ENCODE assay signal across 12 mouse cellular contexts in genomic region chr7:127895891-127896290, GRCm38 (mm10). TPM values are rescaled to one million over a fixed set of nuclear protein-coding genes. Genes with fewer than 3 reads are reported as not detected.
DNase-seq lines count a peak whose midpoint lies in the region; ATAC-seq and TF ChIP-seq lines count a peak whose summit lies in the region.
"Not testable (repeated sequence)": the region's sequence is repeated elsewhere in the genome, so short reads cannot be mapped to it uniquely, and the experiment has no call there.
"Had no signal": no experiment of that assay in that cellular context is flagged by ENCODE, and none has a peak within 500 bp of the region (broad histone marks: within the 10 kb centered on the region; RNA-seq: fewer than 3 reads in every experiment).

No protein-coding gene starts in this region.

- DNase-seq in 416B (ENCODE audit: low read depth), result peak; percentile 39
- DNase-seq in forebrain, embryonic 14.5 days (ENCODE audit: low spot score); midbrain, postnatal 0 days (ENCODE audit: low spot score): not testable (repeated sequence)

- not testable (repeated sequence) for H3K27me3 ChIP-seq in forebrain, embryonic 14.5 days (replicated peaks; ENCODE audit: control insufficient read depth, insufficient read depth, low read length); heart, embryonic 16.5 days (ENCODE audit: control insufficient read depth, insufficient read depth, low read length); intestine, embryonic 15.5 days (replicated peaks); limb, embryonic 12.5 days; lung, embryonic 15.5 days; midbrain, postnatal 0 days (ENCODE audit: insufficient read depth, low read length)

- TF ChIP-seq CTCF in cortical plate, adult 2 months (IDR thresholded peaks at IDR 0.05; ENCODE audit: extremely low read depth, insufficient read depth, low read length); midbrain, postnatal 0 days (IDR thresholded peaks at IDR 0.05): not testable (repeated sequence)

- not testable (repeated sequence) for H3K27ac ChIP-seq in cortical plate, adult 2 months (ENCODE audit: insufficient read depth, low read length); forebrain, embryonic 14.5 days (ENCODE audit: low read depth, low read length); heart, embryonic 16.5 days (ENCODE audit: low read length); limb, embryonic 12.5 days
- H3K27ac ChIP-seq in intestine, embryonic 15.5 days, result 0 out of 2 replicates have a peak overlapping the region, but pooled peaks have one; percentile 24
- H3K27ac ChIP-seq in lung, embryonic 15.5 days, result 0 out of 2 replicates have a peak overlapping the region, but pooled peaks have one; percentile 42
- H3K27ac ChIP-seq in midbrain, postnatal 0 days (ENCODE audit: low read depth, low read length), result 0 out of 2 replicates have a peak overlapping the region, but pooled peaks have one; percentile 71

- 73% methylated on average over 7 of the region's 7 CpGs for WGBS in forebrain, embryonic 14.5 days
- 59% methylated on average over 7 of the region's 7 CpGs for WGBS in heart, embryonic 16.5 days
- 67% methylated on average over 7 of the region's 7 CpGs for WGBS in intestine, embryonic 15.5 days
- 63% methylated on average over 7 of the region's 7 CpGs for WGBS in limb, embryonic 12.5 days
- 74% methylated on average over 7 of the region's 7 CpGs for WGBS in lung, embryonic 15.5 days
- 72% methylated on average over 7 of the region's 7 CpGs for WGBS in midbrain, postnatal 0 days

- not testable (repeated sequence) for H3K9me3 ChIP-seq in forebrain, embryonic 14.5 days (replicated peaks; ENCODE audit: control insufficient read depth, low read length); heart, embryonic 16.5 days (replicated peaks; ENCODE audit: control insufficient read depth, low read length); intestine, embryonic 15.5 days; limb, embryonic 12.5 days; lung, embryonic 15.5 days; midbrain, postnatal 0 days (ENCODE audit: low read length)

- peak; percentile 6; the same call in 1 of the 2 replicates for ATAC-seq in forebrain, embryonic 14.5 days
- not testable (repeated sequence) for ATAC-seq in heart, embryonic 16.5 days (replicated peaks; ENCODE audit: extremely low read depth, insufficient read depth, low FRiP score); limb, embryonic 12.5 days (ENCODE audit: insufficient number of reproducible peaks, insufficient read depth, low FRiP score, low TSS enrichment, low read depth); lung, embryonic 15.5 days (ENCODE audit: borderline replicate concordance, extremely low read depth, low FRiP score, low TSS enrichment); midbrain, postnatal 0 days (ENCODE audit: low FRiP score)
- 0 out of 2 replicates have a peak, but pooled peaks have one; percentile 0 for ATAC-seq in intestine, embryonic 15.5 days

- H3K4me3 ChIP-seq in cortical plate, adult 2 months (ENCODE audit: insufficient read depth, low read length), result peak overlapping the region; percentile 55; the same call in 1 of the 2 replicates
- H3K4me3 ChIP-seq in forebrain, embryonic 14.5 days (ENCODE audit: low read depth, low read length), result 0 out of 2 replicates have a peak overlapping the region, but pooled peaks have one; percentile 53
- peak overlapping the region; percentile 77 for H3K4me3 ChIP-seq in heart, embryonic 16.5 days (ENCODE audit: low read length)
- H3K4me3 ChIP-seq in intestine, embryonic 15.5 days (replicated peaks), result not testable (repeated sequence)
- peak overlapping the region; percentile 59 for H3K4me3 ChIP-seq in limb, embryonic 12.5 days (replicated peaks)
- peak overlapping the region; percentile 72; the same call in 1 of the 2 replicates for H3K4me3 ChIP-seq in lung, embryonic 15.5 days
- peak overlapping the region; percentile 60; the same call in 1 of the 2 replicates for H3K4me3 ChIP-seq in midbrain, postnatal 0 days (ENCODE audit: low read depth, low read length)

- peak overlapping the region; percentile 18; the same call in 1 of the 2 replicates for H3K4me2 ChIP-seq in forebrain, embryonic 14.5 days (ENCODE audit: low read length)
- H3K4me2 ChIP-seq in heart, embryonic 16.5 days (ENCODE audit: low read depth, low read length), result peak overlapping the region; percentile 92
- H3K4me2 ChIP-seq in intestine, embryonic 15.5 days (replicated peaks), result peak overlapping the region; percentile 88; the same call in 1 of the 2 replicates
- H3K4me2 ChIP-seq in limb, embryonic 12.5 days, result peak overlapping the region; percentile 79
- H3K4me2 ChIP-seq in lung, embryonic 15.5 days, result peak overlapping the region; percentile 90
- H3K4me2 ChIP-seq in midbrain, postnatal 0 days (ENCODE audit: low read depth, low read length, poor library complexity, severe bottlenecking), result peak overlapping the region; percentile 74; the same call in 1 of the 2 replicates

- TF ChIP-seq POLR2A in cortical plate, adult 2 months (IDR thresholded peaks at IDR 0.05; ENCODE audit: extremely low read depth, insufficient read depth, low read length), result not testable (repeated sequence)

- not testable (repeated sequence) for H3K36me3 ChIP-seq in forebrain, embryonic 14.5 days (ENCODE audit: control insufficient read depth, insufficient read depth, low read length); heart, embryonic 16.5 days (ENCODE audit: control insufficient read depth, insufficient read depth); intestine, embryonic 15.5 days; lung, embryonic 15.5 days
- peaks cover 29% of the 10 kb centered on the region for H3K36me3 ChIP-seq in limb, embryonic 12.5 days
- H3K36me3 ChIP-seq in midbrain, postnatal 0 days (ENCODE audit: insufficient read depth, low read length), result peaks cover 15% of the 10 kb centered on the region; the same call in 1 of the 2 replicates

- not testable (repeated sequence) for H3K4me1 ChIP-seq in cortical plate, adult 2 months (ENCODE audit: control insufficient read depth, insufficient read depth, low read length); forebrain, embryonic 14.5 days (ENCODE audit: control insufficient read depth, insufficient read depth, low read length); heart, embryonic 16.5 days (ENCODE audit: control insufficient read depth, insufficient read depth, low read length); limb, embryonic 12.5 days (replicated peaks); midbrain, postnatal 0 days (ENCODE audit: insufficient read depth, low read length)
- H3K4me1 ChIP-seq in intestine, embryonic 15.5 days (replicated peaks), result peaks cover 15% of the 10 kb centered on the region
- H3K4me1 ChIP-seq in lung, embryonic 15.5 days, result peaks cover 12% of the 10 kb centered on the region

- not testable (repeated sequence) for H3K9ac ChIP-seq in forebrain, embryonic 14.5 days (ENCODE audit: low read length); heart, embryonic 16.5 days (ENCODE audit: low read length); intestine, embryonic 15.5 days; limb, embryonic 12.5 days (replicated peaks); lung, embryonic 15.5 days; midbrain, postnatal 0 days (replicated peaks; ENCODE audit: low read length, poor library complexity, severe bottlenecking)

RNA-seq across cellular contexts. Expression of gene Vkorc1, which starts 0.5 kb away (rescaled TPM):
- 56.8 and 67.0 TPM in 2 replicates for polyA plus RNA-seq in cortical plate, adult 2 months (2012; rRNA removed)
- 61.5 and 69.9 TPM in 2 replicates for polyA plus RNA-seq in forebrain, embryonic 14.5 days (2014; fragmentation: Nextera tagmentation; extraction: Ambion mirVana)
- 99.9 and 113 TPM in 2 replicates for polyA plus RNA-seq in heart, embryonic 16.5 days (2015; fragmentation: Nextera tagmentation; extraction: Ambion mirVana)
- polyA plus RNA-seq in intestine, embryonic 15.5 days (2015; fragmentation: Nextera tagmentation; extraction: Ambion mirVana), result 203 and 241 TPM in 2 replicates
- 81.7 and 84.7 TPM in 2 replicates for polyA plus RNA-seq in limb, embryonic 12.5 days (2016; fragmentation: Nextera tagmentation; extraction: Ambion mirVana)
- polyA plus RNA-seq in lung, embryonic 15.5 days (2015; fragmentation: Nextera tagmentation; extraction: Ambion mirVana), result 150 and 156 TPM in 2 replicates
- 22.7 and 30.3 TPM in 2 replicates for total RNA-seq in midbrain, postnatal 0 days (2014; rRNA removed)
- polyA plus RNA-seq in midbrain, postnatal 0 days (2015; fragmentation: Nextera tagmentation; extraction: Ambion mirVana), result 61.2 and 62.8 TPM in 2 replicates

RNA-seq across cellular contexts. Expression of gene Gm21974, which starts 0.6 kb away (rescaled TPM):
- not detected in 2 replicates for polyA plus RNA-seq in cortical plate, adult 2 months (2012; rRNA removed)
- not detected in 2 replicates for polyA plus RNA-seq in forebrain, embryonic 14.5 days (2014; fragmentation: Nextera tagmentation; extraction: Ambion mirVana)
- not detected in 2 replicates for polyA plus RNA-seq in heart, embryonic 16.5 days (2015; fragmentation: Nextera tagmentation; extraction: Ambion mirVana)
- polyA plus RNA-seq in intestine, embryonic 15.5 days (2015; fragmentation: Nextera tagmentation; extraction: Ambion mirVana), result not detected in 2 replicates
- polyA plus RNA-seq in limb, embryonic 12.5 days (2016; fragmentation: Nextera tagmentation; extraction: Ambion mirVana), result not detected in 2 replicates
- polyA plus RNA-seq in lung, embryonic 15.5 days (2015; fragmentation: Nextera tagmentation; extraction: Ambion mirVana), result not detected in 2 replicates
- 0.16 TPM in 1 of 2 replicates, not detected in the other for total RNA-seq in midbrain, postnatal 0 days (2014; rRNA removed)
- not detected in 2 replicates for polyA plus RNA-seq in midbrain, postnatal 0 days (2015; fragmentation: Nextera tagmentation; extraction: Ambion mirVana)
- total RNA-seq: gastrocnemius, adult 18-20 months; layer of hippocampus, postnatal 10 days; left cerebral cortex, postnatal 4 days; megakaryocyte, adult 5-6 weeks had no signal

RNA-seq across cellular contexts. Expression of gene Prss53, which starts 5.1 kb away (rescaled TPM):
- polyA plus RNA-seq in cortical plate, adult 2 months (2012; rRNA removed), result 4.1 and 4.6 TPM in 2 replicates
- 0.61 and 0.63 TPM in 2 replicates for polyA plus RNA-seq in forebrain, embryonic 14.5 days (2014; fragmentation: Nextera tagmentation; extraction: Ambion mirVana)
- 1.5 and 1.8 TPM in 2 replicates for polyA plus RNA-seq in heart, embryonic 16.5 days (2015; fragmentation: Nextera tagmentation; extraction: Ambion mirVana)
- 1.7 and 2.3 TPM in 2 replicates for polyA plus RNA-seq in intestine, embryonic 15.5 days (2015; fragmentation: Nextera tagmentation; extraction: Ambion mirVana)
- 1.4 and 1.6 TPM in 2 replicates for polyA plus RNA-seq in limb, embryonic 12.5 days (2016; fragmentation: Nextera tagmentation; extraction: Ambion mirVana)
- polyA plus RNA-seq in lung, embryonic 15.5 days (2015; fragmentation: Nextera tagmentation; extraction: Ambion mirVana), result 1.1 and 1.4 TPM in 2 replicates
- 0.55 and 1.0 TPM in 2 replicates for total RNA-seq in midbrain, postnatal 0 days (2014; rRNA removed)
- 0.77 and 0.82 TPM in 2 replicates for polyA plus RNA-seq in midbrain, postnatal 0 days (2015; fragmentation: Nextera tagmentation; extraction: Ambion mirVana)
- total RNA-seq: megakaryocyte, adult 5-6 weeks had no signal

RNA-seq across cellular contexts. Expression of gene Bckdk, which starts 8.0 kb away (rescaled TPM):
- polyA plus RNA-seq in cortical plate, adult 2 months (2012; rRNA removed), result 55.7 and 59.2 TPM in 2 replicates
- 108 and 131 TPM in 2 replicates for polyA plus RNA-seq in forebrain, embryonic 14.5 days (2014; fragmentation: Nextera tagmentation; extraction: Ambion mirVana)
- polyA plus RNA-seq in heart, embryonic 16.5 days (2015; fragmentation: Nextera tagmentation; extraction: Ambion mirVana), result 141 and 149 TPM in 2 replicates
- 158 and 180 TPM in 2 replicates for polyA plus RNA-seq in intestine, embryonic 15.5 days (2015; fragmentation: Nextera tagmentation; extraction: Ambion mirVana)
- polyA plus RNA-seq in limb, embryonic 12.5 days (2016; fragmentation: Nextera tagmentation; extraction: Ambion mirVana), result 83.0 and 90.1 TPM in 2 replicates
- 134 and 142 TPM in 2 replicates for polyA plus RNA-seq in lung, embryonic 15.5 days (2015; fragmentation: Nextera tagmentation; extraction: Ambion mirVana)
- total RNA-seq in midbrain, postnatal 0 days (2014; rRNA removed), result 47.8 and 77.7 TPM in 2 replicates
- polyA plus RNA-seq in midbrain, postnatal 0 days (2015; fragmentation: Nextera tagmentation; extraction: Ambion mirVana), result 52.7 and 63.7 TPM in 2 replicates

RNA-seq across cellular contexts. Expression of gene Kat8, which starts 16.4 kb away (rescaled TPM):
- 39.1 and 44.1 TPM in 2 replicates for polyA plus RNA-seq in cortical plate, adult 2 months (2012; rRNA removed)
- polyA plus RNA-seq in forebrain, embryonic 14.5 days (2014; fragmentation: Nextera tagmentation; extraction: Ambion mirVana), result 51.1 and 56.7 TPM in 2 replicates
- 26.1 and 30.4 TPM in 2 replicates for polyA plus RNA-seq in heart, embryonic 16.5 days (2015; fragmentation: Nextera tagmentation; extraction: Ambion mirVana)
- 31.7 and 32.3 TPM in 2 replicates for polyA plus RNA-seq in intestine, embryonic 15.5 days (2015; fragmentation: Nextera tagmentation; extraction: Ambion mirVana)
- polyA plus RNA-seq in limb, embryonic 12.5 days (2016; fragmentation: Nextera tagmentation; extraction: Ambion mirVana), result 50.9 and 51.3 TPM in 2 replicates
- polyA plus RNA-seq in lung, embryonic 15.5 days (2015; fragmentation: Nextera tagmentation; extraction: Ambion mirVana), result 39.5 and 44.3 TPM in 2 replicates
- 28.1 and 33.7 TPM in 2 replicates for total RNA-seq in midbrain, postnatal 0 days (2014; rRNA removed)
- 34.8 TPM in 2 replicates for polyA plus RNA-seq in midbrain, postnatal 0 days (2015; fragmentation: Nextera tagmentation; extraction: Ambion mirVana)

Comparison
In these comparisons a context has a peak if more than half of its experiments do, and no peak if none do; other contexts are left out.
1. H3K4me2 ChIP-seq: peak in every context shown above with its lines; median percentile 92 in heart, embryonic 16.5 days; 90 in lung, embryonic 15.5 days; 88 in intestine, embryonic 15.5 days; 79 in limb, embryonic 12.5 days; 74 in midbrain, postnatal 0 days; 18 in forebrain, embryonic 14.5 days.